Mouse (Mus musculus): ENCODE data around the gene Bpgm.

DNA sequence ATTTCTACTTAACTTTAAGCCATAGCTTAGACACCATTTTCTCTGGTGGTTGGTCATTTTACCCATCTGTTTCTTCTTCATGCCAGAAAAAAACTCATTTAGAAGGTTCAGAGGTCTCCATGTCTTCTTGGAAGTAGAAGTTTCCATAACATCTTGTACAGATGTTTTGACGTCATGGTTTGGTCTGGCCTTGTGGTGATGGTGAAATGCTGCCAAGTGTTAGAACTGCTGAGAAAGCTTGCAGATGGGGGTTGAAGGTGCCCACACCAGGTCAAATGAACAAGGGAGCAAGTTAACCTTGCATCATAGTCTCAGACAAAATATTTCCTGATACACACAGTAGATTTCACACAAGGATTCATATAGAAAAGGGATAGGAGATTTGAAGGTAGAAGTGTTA is 27.3 kb upstream of the Bpgm start:
- TF ChIP-seq CTCF (IDR thresholded peaks at IDR 0.05) (no peak), EP300 (IDR thresholded peaks at IDR 0.05) (no peak)
